Mouse (Mus musculus): ENCODE results near the gene Ostf1.

The Ostf1 gene

GRCm38 (mm10) chr19:18631644-18632219 lies at the start of gene Ostf1, which contains the start of gene Nmrk1:
Ostf1 (minus strand) TSS chr19:18631823.
Nmrk1 (plus strand) TSS chr19:18631950.
- DNase-seq (ENCODE audit: low spot score), result peak; percentile 98

GRCm38 (mm10) chr19:18673116-18673515 lies 41.5 kb upstream of the Ostf1 start:
- no peak for DNase-seq (ENCODE audit: low spot score)

GRCm38 (mm10) chr19:18672498-18672897 lies 40.9 kb upstream of the Ostf1 start:
- DNase-seq (ENCODE audit: low spot score), result no peak

GRCm38 (mm10) chr19:18671056-18671741 lies 39.6 kb upstream of the Ostf1 start:
- peak; percentile 48 for DNase-seq (ENCODE audit: low spot score)

GRCm38 (mm10) chr19:18670608-18671007 lies 39.0 kb upstream of the Ostf1 start, which contains the start of gene Carnmt1:
Carnmt1 (plus strand) TSS chr19:18670764.
- peak; percentile 99 for DNase-seq (ENCODE audit: low spot score)

GRCm38 (mm10) chr19:18669551-18669950 lies 37.9 kb upstream of the Ostf1 start:
- DNase-seq (ENCODE audit: low spot score), result no peak

- no peak for DNase-seq (ENCODE audit: low spot score)
These were observed 35.3 kb upstream of the Ostf1 start for GRCm38 (mm10) chr19:18666966-18667365.

- DNase-seq (ENCODE audit: low spot score), result no peak
These were observed 32.3 kb upstream of the Ostf1 start for GRCm38 (mm10) chr19:18663904-18664303.

- DNase-seq (ENCODE audit: low spot score), result no peak
These were observed 30.1 kb upstream of the Ostf1 start for GRCm38 (mm10) chr19:18661683-18662082.

GRCm38 (mm10) chr19:18660466-18660865 lies 28.8 kb upstream of the Ostf1 start:
- DNase-seq (ENCODE audit: low spot score), result no peak

GRCm38 (mm10) chr19:18659349-18659748 lies 27.7 kb upstream of the Ostf1 start:
- no peak for DNase-seq (ENCODE audit: low spot score)

GRCm38 (mm10) chr19:18658473-18658872 lies 26.9 kb upstream of the Ostf1 start:
- no peak for DNase-seq (ENCODE audit: low spot score)

GRCm38 (mm10) chr19:18655999-18656398 lies 24.4 kb upstream of the Ostf1 start:
- no peak for DNase-seq (ENCODE audit: low spot score)

GRCm38 (mm10) chr19:18654984-18655383 lies 23.4 kb upstream of the Ostf1 start:
- no peak for DNase-seq (ENCODE audit: low spot score)

GRCm38 (mm10) chr19:18654330-18654729 lies 22.7 kb upstream of the Ostf1 start:
- DNase-seq (ENCODE audit: low spot score), result no peak

- no peak for DNase-seq (ENCODE audit: low spot score)
These were observed 21.4 kb upstream of the Ostf1 start for GRCm38 (mm10) chr19:18653058-18653457.

GRCm38 (mm10) chr19:18652592-18652991 lies 21.0 kb upstream of the Ostf1 start:
- no peak for DNase-seq (ENCODE audit: low spot score)

- DNase-seq (ENCODE audit: low spot score), result no peak
These were observed 18.9 kb upstream of the Ostf1 start for GRCm38 (mm10) chr19:18650473-18650872.

GRCm38 (mm10) chr19:18649955-18650354 lies 18.3 kb upstream of the Ostf1 start:
- no peak for DNase-seq (ENCODE audit: low spot score)

GRCm38 (mm10) chr19:18648558-18648945 lies 16.9 kb upstream of the Ostf1 start:
- DNase-seq (ENCODE audit: low spot score), result no peak

GRCm38 (mm10) chr19:18647775-18648557 lies 16.3 kb upstream of the Ostf1 start:
- DNase-seq (ENCODE audit: low spot score), result no peak

- no peak for DNase-seq (ENCODE audit: low spot score)
These were observed 15.3 kb upstream of the Ostf1 start for GRCm38 (mm10) chr19:18646853-18647420.

GRCm38 (mm10) chr19:18646397-18646796 lies 14.8 kb upstream of the Ostf1 start:
- DNase-seq (ENCODE audit: low spot score), result no peak
